Mouse (Mus musculus) megakaryocyte, embryonic 14.5 days (primary cell): Measurements from ENCODE around the gene Xpr1. TPM values are rescaled to one million over a fixed set of nuclear protein-coding genes. Genes with fewer than 3 reads are reported as not detected.

ENCODE experiments used
- H3K27me3 ChIP-seq: replicated peaks from 2 replicates; pipeline ENCODE3; 2012; ENCODE audit warnings: inconsistent platforms
- H3K36me3 ChIP-seq: replicated peaks from 2 replicates; pipeline ENCODE3; 2012; ENCODE audit warnings: low read length, inconsistent platforms, mixed read lengths
- H3K4me1 ChIP-seq: 2 replicates; pipeline ENCODE4 v1.6.1; 2012; ENCODE audit warnings: inconsistent platforms
- H3K4me3 ChIP-seq: replicated peaks from 2 replicates; pipeline ENCODE3; 2012; ENCODE audit warnings: moderate library complexity, mild to moderate bottlenecking, inconsistent platforms
- H3K9me3 ChIP-seq: 2 replicates; pipeline ENCODE4 v1.6.1; 2012; ENCODE audit warnings: inconsistent platforms
- FLI1 ChIP-seq: IDR thresholded peaks from 2 replicates; pipeline ENCODE4 v1.6.1; 2012; ENCODE audit warnings: low read length, inconsistent platforms, mixed read lengths
- GATA1 ChIP-seq: IDR thresholded peaks from 3 replicates; pipeline ENCODE4 v1.6.1; 2012; ENCODE audit warnings: mixed read lengths, low read length, inconsistent platforms, borderline replicate concordance
- polyA plus RNA-seq: library from polyadenylated mRNA; stranded (reverse); fragments of >175 nt; gene quantifications from 2 replicates; pipeline ENCODE4 v1.2.3, GENCODE M21; 2012; ENCODE audit warnings: low replicate concordance; ENCODE audit not compliant: insufficient read depth

Xpr1 gene
- polyA plus RNA-seq, 1 experiment, result 3.4 TPM

- no peak overlapping the region for H3K4me3 ChIP-seq
- TF ChIP-seq GATA1 (no peak), FLI1 (no peak)
- H3K27me3 ChIP-seq, result no peaks in the 10 kb centered on the region
- peaks cover 32% of the 10 kb centered on the region for H3K4me1 ChIP-seq
- no peaks in the 10 kb centered on the region for H3K9me3 ChIP-seq
- H3K36me3 ChIP-seq, result peaks cover 29% of the 10 kb centered on the region
These were observed 79.9 kb downstream of the Xpr1 start for GRCm38 (mm10) chr1:155337315-155337714.

- Histone ChIP-seq H3K9me3 (no peaks in the 10 kb centered on the region), H3K4me1 (peaks cover 28% of the 10 kb centered on the region), H3K4me3 (no peak overlapping the region), H3K36me3 (peaks cover 42% of the 10 kb centered on the region), H3K27me3 (no peaks in the 10 kb centered on the region)
- TF ChIP-seq FLI1, result no peak
- no peak for TF ChIP-seq GATA1
These were observed 81.3 kb downstream of the Xpr1 start for GRCm38 (mm10) chr1:155335963-155336362.

- TF ChIP-seq GATA1, result no peak
- TF ChIP-seq FLI1, result no peak
- Histone ChIP-seq H3K4me3 (no peak overlapping the region), H3K36me3 (peaks cover 71% of the 10 kb centered on the region), H3K4me1 (peaks cover 14% of the 10 kb centered on the region), H3K27me3 (no peaks in the 10 kb centered on the region), H3K9me3 (no peaks in the 10 kb centered on the region)
These were observed 95.0 kb downstream of the Xpr1 start for GRCm38 (mm10) chr1:155322183-155322582.

GRCm38 (mm10) chr1:155320091-155320833, 97.0 kb downstream of the Xpr1 start:
- no peaks in the 10 kb centered on the region for H3K27me3 ChIP-seq
- peaks cover 16% of the 10 kb centered on the region for H3K4me1 ChIP-seq
- peaks cover 63% of the 10 kb centered on the region for H3K36me3 ChIP-seq
- H3K4me3 ChIP-seq, result no peak overlapping the region
- no peak for TF ChIP-seq GATA1
- TF ChIP-seq FLI1, result no peak
- H3K9me3 ChIP-seq, result no peaks in the 10 kb centered on the region

- TF ChIP-seq FLI1 (no peak), GATA1 (no peak)
- peaks cover 58% of the 10 kb centered on the region for H3K36me3 ChIP-seq
- no peak overlapping the region for H3K4me3 ChIP-seq
- H3K9me3 ChIP-seq, result no peaks in the 10 kb centered on the region
- H3K4me1 ChIP-seq, result peaks cover 16% of the 10 kb centered on the region
- H3K27me3 ChIP-seq, result no peaks in the 10 kb centered on the region
These were observed 97.7 kb downstream of the Xpr1 start for GRCm38 (mm10) chr1:155319513-155319912.

GRCm38 (mm10) chr1:155311672-155312071, 105.5 kb downstream of the Xpr1 start:
- H3K9me3 ChIP-seq, result no peaks in the 10 kb centered on the region
- peaks cover 74% of the 10 kb centered on the region for H3K36me3 ChIP-seq
- no peaks in the 10 kb centered on the region for H3K4me1 ChIP-seq
- no peaks in the 10 kb centered on the region for H3K27me3 ChIP-seq
- TF ChIP-seq GATA1, result no peak
- no peak for TF ChIP-seq FLI1
- H3K4me3 ChIP-seq, result no peak overlapping the region

- Histone ChIP-seq H3K4me3 (no peak overlapping the region), H3K27me3 (no peaks in the 10 kb centered on the region), H3K36me3 (peaks cover 78% of the 10 kb centered on the region), H3K9me3 (no peaks in the 10 kb centered on the region), H3K4me1 (no peaks in the 10 kb centered on the region)
- no peak for TF ChIP-seq GATA1
- TF ChIP-seq FLI1, result no peak
These were observed 110.3 kb downstream of the Xpr1 start for GRCm38 (mm10) chr1:155306879-155307278.

- TF ChIP-seq GATA1 (no peak), FLI1 (no peak)
These were observed 113.8 kb downstream of the Xpr1 start for GRCm38 (mm10) chr1:155303402-155303801.

GRCm38 (mm10) chr1:155297615-155298014, 119.6 kb downstream of the Xpr1 start:
- Histone ChIP-seq H3K27me3 (no peaks in the 10 kb centered on the region), H3K4me3 (no peak overlapping the region), H3K36me3 (peaks cover 57% of the 10 kb centered on the region), H3K9me3 (no peaks in the 10 kb centered on the region), H3K4me1 (peaks cover 3% of the 10 kb centered on the region; the same call in 1 of the 2 replicates)
- no peak for TF ChIP-seq GATA1
- TF ChIP-seq FLI1, result no peak

More at GRCm38 (mm10) chr1:155303402-155303801, 113.8 kb downstream of the Xpr1 start:
- no peaks in the 10 kb centered on the region for H3K4me1 ChIP-seq
- peaks cover 70% of the 10 kb centered on the region for H3K36me3 ChIP-seq
- H3K9me3 ChIP-seq, result no peaks in the 10 kb centered on the region
- H3K27me3 ChIP-seq, result no peaks in the 10 kb centered on the region
- H3K4me3 ChIP-seq, result no peak overlapping the region

GRCm38 (mm10) chr1:155297203-155297602, 120.0 kb downstream of the Xpr1 start:
- Histone ChIP-seq H3K27me3 (no peaks in the 10 kb centered on the region), H3K4me1 (peaks cover 3% of the 10 kb centered on the region; the same call in 1 of the 2 replicates), H3K9me3 (no peaks in the 10 kb centered on the region), H3K36me3 (peaks cover 58% of the 10 kb centered on the region), H3K4me3 (no peak overlapping the region)
- no peak for TF ChIP-seq FLI1
- no peak for TF ChIP-seq GATA1

GRCm38 (mm10) chr1:155293446-155293845, 123.8 kb downstream of the Xpr1 start:
- H3K27me3 ChIP-seq, result no peaks in the 10 kb centered on the region
- H3K36me3 ChIP-seq, result peaks cover 70% of the 10 kb centered on the region
- H3K9me3 ChIP-seq, result no peaks in the 10 kb centered on the region
- H3K4me3 ChIP-seq, result no peak overlapping the region
- peaks cover 3% of the 10 kb centered on the region; the same call in 1 of the 2 replicates for H3K4me1 ChIP-seq
- no peak for TF ChIP-seq GATA1
- no peak for TF ChIP-seq FLI1
